Mouse (Mus musculus) sigmoid colon, adult 10 weeks (tissue): ENCODE results near the gene 4930524N10Rik. TPM values are rescaled to one million over a fixed set of nuclear protein-coding genes. Genes with fewer than 3 reads are reported as not detected.

Experiments used
- polyA plus RNA-seq: library from polyadenylated mRNA; stranded (reverse); fragments of 350-450 nt; fragmentation: Illumina TruSeq; extraction: RNeasy Lipid Tissue Mini Kit (QIAGEN cat#74804); gene quantifications from one replicate; pipeline ENCODE4 v1.2.3, GENCODE M21; 2014; ENCODE audit warnings: low read depth, low replicate concordance

Gene 4930524N10Rik
- not detected for polyA plus RNA-seq

GRCm38 (mm10) chrX:154343292-154343691 lies at the start of gene 4930524N10Rik:
4930524N10Rik (minus strand) TSS chrX:154343392.

Other genes with a start within 250 kb of the 4930524N10Rik start
- gene Gm15140, start 222.7 kb downstream of the 4930524N10Rik start, polyA plus RNA-seq, result not detected
- gene Samt4, start 138.6 kb upstream of the 4930524N10Rik start, polyA plus RNA-seq, result not detected
- not detected for gene Samt2, start 236.0 kb upstream of the 4930524N10Rik start, polyA plus RNA-seq